Mouse (Mus musculus) limb, embryonic 13.5 days (tissue): ENCODE data around the gene Lrrc32. TPM values are rescaled to one million over a fixed set of nuclear protein-coding genes. Genes with fewer than 3 reads are reported as not detected.

ENCODE experiments used
- ATAC-seq: fragments of 200-750 bp; cut with Nextera tagmentation; 2 replicates; pipeline ENCODE4 v1.8.0; 2017; ENCODE audit warnings: low read depth, moderate number of reproducible peaks, moderate TSS enrichment; ENCODE audit not compliant: low FRiP score
- H3K27ac ChIP-seq: fragments of 300-500 bp; sonication (generic); 2 replicates; pipeline ENCODE4 v1.5.1; 2015; ENCODE audit warnings: inconsistent platforms, mild to moderate bottlenecking, moderate library complexity
- H3K27me3 ChIP-seq: fragments of 300-500 bp; sonication (generic); 2 replicates; pipeline ENCODE4 v1.6.1; 2015; ENCODE audit warnings: mild to moderate bottlenecking, inconsistent platforms
- H3K36me3 ChIP-seq: fragments of 300-500 bp; sonication (generic); 2 replicates; pipeline ENCODE4 v1.6.1; 2015; ENCODE audit warnings: inconsistent platforms, mild to moderate bottlenecking, moderate library complexity
- H3K4me1 ChIP-seq: fragments of 300-500 bp; sonication (generic); 2 replicates; pipeline ENCODE4 v1.6.1; 2015; ENCODE audit warnings: inconsistent platforms
- H3K4me2 ChIP-seq: fragments of 300-500 bp; sonication (generic); replicated peaks from 2 replicates; pipeline ENCODE4 v1.6.1; 2015; ENCODE audit warnings: inconsistent platforms, mild to moderate bottlenecking, moderate library complexity
- H3K4me3 ChIP-seq: fragments of 300-500 bp; sonication (generic); 2 replicates; pipeline ENCODE4 v1.5.1; 2015; ENCODE audit warnings: moderate library complexity, mild to moderate bottlenecking, inconsistent platforms
- H3K9ac ChIP-seq: fragments of 300-500 bp; sonication (generic); 2 replicates; pipeline ENCODE4 v1.6.1; 2015; ENCODE audit warnings: mild to moderate bottlenecking, inconsistent platforms
- H3K9me3 ChIP-seq: fragments of 300-500 bp; sonication (generic); 2 replicates; pipeline ENCODE4 v1.6.1; 2016; ENCODE audit warnings: inconsistent platforms
- WGBS: fragments of 180-500 bp; shearing (Covaris S2); methylation state at CpG from one replicate; pipeline ENCODE4 v1.1.7; 2015; 5-methylcytosine and 5-hydroxymethylcytosine counted together
- polyA plus RNA-seq: library from polyadenylated mRNA; unstranded; fragments of >200 nt; fragmentation: Nextera tagmentation; extraction: Ambion mirVana; gene quantifications from 2 replicates; pipeline ENCODE4 v1.2.1, GENCODE M21; 2015

Gene Lrrc32
- polyA plus RNA-seq, 1 experiment from 2014 or later = 7.0 TPM

DNA sequence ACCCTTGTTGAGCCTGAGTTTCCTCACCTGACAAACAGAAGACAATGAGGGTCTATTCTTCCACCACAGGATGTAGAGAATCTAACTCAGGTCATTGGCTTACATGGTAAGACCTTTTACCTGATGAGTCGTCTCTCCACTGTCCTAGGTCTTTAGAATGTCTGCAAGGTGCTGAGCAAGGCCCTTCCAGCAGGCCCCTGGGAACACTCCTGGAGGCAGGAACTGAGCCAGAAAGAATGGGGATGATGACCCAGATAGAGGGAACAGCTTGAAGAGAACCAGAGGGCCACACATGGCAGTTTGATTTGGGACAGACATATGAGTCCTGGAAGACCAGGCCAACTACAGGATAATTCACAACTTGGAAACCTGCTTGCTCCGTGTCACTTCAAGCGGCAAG, 53.2 kb downstream of the Lrrc32 start:
- Histone ChIP-seq H3K27me3 (no peaks in the 10 kb centered on the region), H3K9me3 (no peaks in the 10 kb centered on the region), H3K27ac (no peak overlapping the region), H3K36me3 (no peaks in the 10 kb centered on the region), H3K4me3 (no peak overlapping the region), H3K4me1 (peaks cover 38% of the 10 kb centered on the region), H3K4me2 (no peak overlapping the region), H3K9ac (no peak overlapping the region)
- WGBS = 91% methylated on average over 3 of the region's 3 CpGs
- no peak for ATAC-seq

DNA sequence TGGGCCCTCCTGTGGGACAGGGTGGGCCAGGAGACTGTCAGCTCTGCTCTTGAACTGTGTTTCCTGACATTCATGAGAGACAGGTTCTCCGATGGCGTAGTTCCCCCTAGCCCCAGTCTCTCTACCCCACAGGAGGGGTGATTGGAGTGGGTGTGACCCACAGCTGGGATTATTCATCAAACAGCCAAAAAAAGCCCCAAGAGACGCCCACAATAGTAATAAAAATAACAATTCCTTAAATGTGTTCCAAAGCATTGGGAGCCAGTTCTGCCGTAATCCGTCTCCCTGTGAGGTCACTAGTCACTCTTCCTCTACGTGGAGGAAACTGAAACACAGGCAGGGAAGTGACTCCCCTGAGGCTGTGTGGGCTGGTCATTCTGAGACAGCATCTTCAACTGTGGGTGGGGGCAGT, 53.7 kb downstream of the Lrrc32 start:
- no peak overlapping the region for H3K9ac ChIP-seq
- H3K36me3 ChIP-seq = no peaks in the 10 kb centered on the region
- no peak for ATAC-seq
- H3K9me3 ChIP-seq = no peaks in the 10 kb centered on the region
- 40% methylated on average over 6 of the region's 6 CpGs for WGBS
- peaks cover 33% of the 10 kb centered on the region for H3K4me1 ChIP-seq
- H3K4me3 ChIP-seq = no peak overlapping the region
- H3K27ac ChIP-seq = no peak overlapping the region
- H3K4me2 ChIP-seq = no peak overlapping the region
- H3K27me3 ChIP-seq = no peaks in the 10 kb centered on the region

DNA sequence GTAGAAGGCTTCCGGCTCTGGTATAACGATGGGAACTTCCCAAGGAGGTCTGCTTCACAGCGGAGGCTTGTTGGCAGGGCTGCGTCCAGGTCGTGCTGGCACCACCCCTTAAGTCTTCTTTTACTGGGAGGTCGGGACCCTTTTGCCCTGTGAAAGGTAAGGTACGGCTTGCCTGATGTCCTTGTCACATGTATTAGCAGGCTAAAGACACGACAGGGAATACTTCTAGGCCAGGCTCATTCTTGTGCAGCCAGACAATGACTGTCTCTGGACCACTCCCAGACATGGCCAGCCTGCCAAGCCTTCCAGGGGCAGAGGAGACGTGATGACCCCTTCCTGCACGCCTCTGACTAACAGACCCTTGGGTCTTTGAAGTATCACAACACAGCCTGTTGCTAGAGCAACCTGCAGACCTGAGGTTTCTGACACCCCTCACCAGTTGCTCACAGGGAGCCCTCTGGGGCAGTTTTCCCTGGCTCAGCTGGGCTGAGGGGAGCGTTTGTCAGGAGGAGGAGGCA, 54.8 kb downstream of the Lrrc32 start:
- Histone ChIP-seq H3K4me1 (peaks cover 27% of the 10 kb centered on the region), H3K9me3 (no peaks in the 10 kb centered on the region), H3K27ac (no peak overlapping the region), H3K36me3 (no peaks in the 10 kb centered on the region), H3K4me3 (no peak overlapping the region), H3K9ac (no peak overlapping the region), H3K4me2 (no peak overlapping the region), H3K27me3 (no peaks in the 10 kb centered on the region)
- ATAC-seq = no peak
- 36% methylated on average over 11 of the region's 11 CpGs for WGBS

DNA sequence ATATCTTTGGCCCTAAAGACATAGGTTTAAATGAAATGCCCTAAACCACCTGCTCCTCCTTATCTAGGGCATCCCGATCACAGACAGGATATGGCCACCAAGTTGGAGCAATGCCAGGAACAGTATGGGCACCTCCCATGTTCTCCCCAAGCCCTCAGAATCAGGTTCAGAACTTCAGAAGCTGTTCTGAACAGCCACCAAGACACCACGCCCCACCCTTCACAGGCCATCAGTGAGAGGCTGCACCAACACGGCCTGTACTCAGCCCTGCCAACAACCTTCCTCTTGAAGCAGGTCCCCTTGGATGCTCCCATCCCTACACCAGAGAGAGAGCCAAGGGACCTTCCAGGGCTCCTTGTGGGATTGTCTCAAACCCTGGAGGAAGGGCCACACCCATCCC, 55.5 kb downstream of the Lrrc32 start:
- H3K27ac ChIP-seq = no peak overlapping the region
- 63% methylated on average over 3 of the region's 3 CpGs for WGBS

DNA sequence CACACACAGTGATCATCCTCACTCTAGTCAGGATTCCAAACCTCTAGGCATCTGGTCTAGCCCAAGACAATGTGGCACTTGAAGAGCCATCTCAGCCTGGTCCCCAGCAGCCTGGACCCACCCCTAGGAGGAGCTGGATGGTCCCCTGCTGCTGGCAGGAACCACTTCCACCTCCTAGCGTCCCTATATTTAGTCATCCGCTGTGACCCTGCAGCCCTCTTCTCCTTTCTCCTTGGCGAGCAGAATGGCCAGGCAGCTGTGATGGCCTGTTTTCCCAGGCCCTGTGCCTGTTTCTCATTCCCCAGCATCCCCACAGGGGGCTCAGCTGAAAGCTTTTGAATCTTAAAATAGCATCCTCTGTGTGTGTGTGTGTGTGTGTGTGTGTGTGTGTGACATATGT, 59.8 kb downstream of the Lrrc32 start:
- H3K27ac ChIP-seq = no peak overlapping the region
- H3K9ac ChIP-seq = no peak overlapping the region
- H3K4me2 ChIP-seq = no peak overlapping the region
- no peak overlapping the region for H3K4me3 ChIP-seq
- no peak for ATAC-seq
- no peaks in the 10 kb centered on the region for H3K36me3 ChIP-seq
- H3K4me1 ChIP-seq = peaks cover 13% of the 10 kb centered on the region
- H3K27me3 ChIP-seq = no peaks in the 10 kb centered on the region
- 22% methylated on average over 3 of the region's 3 CpGs for WGBS
- no peaks in the 10 kb centered on the region for H3K9me3 ChIP-seq

More for the DNA sequence above, 55.5 kb downstream of the Lrrc32 start:
- no peak overlapping the region for H3K4me3 ChIP-seq
- H3K4me2 ChIP-seq = no peak overlapping the region
- peaks cover 27% of the 10 kb centered on the region for H3K4me1 ChIP-seq
- H3K36me3 ChIP-seq = no peaks in the 10 kb centered on the region
- H3K9me3 ChIP-seq = no peaks in the 10 kb centered on the region
- H3K27me3 ChIP-seq = no peaks in the 10 kb centered on the region
- H3K9ac ChIP-seq = no peak overlapping the region
- ATAC-seq = no peak

DNA sequence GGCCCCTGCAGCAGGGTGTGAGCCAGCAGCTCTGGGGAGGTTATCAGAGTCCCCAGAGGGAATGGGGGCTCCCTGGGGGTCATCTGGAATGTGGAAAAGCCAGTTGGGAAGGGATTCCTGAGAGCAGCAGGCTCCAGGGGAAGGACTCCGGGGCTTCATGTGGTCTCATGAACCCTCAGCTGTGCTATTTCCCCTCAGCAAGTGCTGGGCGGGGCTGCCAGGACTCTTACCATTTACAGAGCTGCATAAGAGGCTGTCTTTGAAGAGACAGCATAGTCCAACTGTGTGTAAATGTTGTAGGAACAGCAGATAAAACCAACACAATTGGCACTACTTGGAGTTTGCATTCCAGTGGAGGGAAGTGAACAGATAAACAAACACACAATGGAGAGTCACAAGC, 61.5 kb downstream of the Lrrc32 start:
- 0 out of 2 replicates have a peak, but pooled peaks cover 6% of the 10 kb centered on the region for H3K4me1 ChIP-seq
- H3K9me3 ChIP-seq = no peaks in the 10 kb centered on the region
- H3K4me2 ChIP-seq = no peak overlapping the region
- H3K27ac ChIP-seq = no peak overlapping the region
- no peak for ATAC-seq
- H3K27me3 ChIP-seq = no peaks in the 10 kb centered on the region
- 38% methylated on average over 2 of the region's 2 CpGs for WGBS
- no peak overlapping the region for H3K9ac ChIP-seq
- H3K4me3 ChIP-seq = no peak overlapping the region
- H3K36me3 ChIP-seq = no peaks in the 10 kb centered on the region

DNA sequence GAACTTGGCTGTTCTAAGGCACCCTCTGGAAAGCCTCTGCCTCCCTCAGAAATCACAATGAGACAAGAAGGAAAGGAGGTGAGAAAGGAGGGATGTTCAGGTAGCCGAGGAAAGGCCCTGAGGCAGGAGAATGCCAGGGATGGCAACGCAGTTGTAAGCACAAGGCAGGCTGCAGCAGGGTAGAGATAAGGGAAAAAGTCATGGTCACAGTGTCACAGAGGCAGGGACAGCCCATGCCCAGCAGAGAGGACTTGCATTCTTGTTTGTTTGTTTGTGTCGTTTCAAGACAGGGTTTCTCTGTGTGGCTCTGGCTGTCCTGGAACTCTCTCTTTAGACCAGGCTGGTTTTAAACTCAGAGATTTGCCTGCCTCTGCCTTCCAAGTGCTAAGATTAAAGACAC, 62.0 kb downstream of the Lrrc32 start:
- Histone ChIP-seq H3K9me3 (no peaks in the 10 kb centered on the region), H3K4me3 (no peak overlapping the region), H3K9ac (no peak overlapping the region), H3K27me3 (no peaks in the 10 kb centered on the region), H3K4me1 (0 out of 2 replicates have a peak, but pooled peaks cover 6% of the 10 kb centered on the region), H3K27ac (no peak overlapping the region), H3K4me2 (no peak overlapping the region), H3K36me3 (no peaks in the 10 kb centered on the region)
- ATAC-seq = no peak
- 65% methylated on average over 3 of the region's 3 CpGs for WGBS

Other genes starting within 250 kb of the Lrrc32 start
- gene Acer3, start 168.1 kb upstream of the Lrrc32 start, polyA plus RNA-seq = 33.7 and 34.7 TPM in 2 replicates
- 22.4 and 23.1 TPM in 2 replicates for gene Tsku, start 128.0 kb upstream of the Lrrc32 start, polyA plus RNA-seq
- gene Gucy2d, start 48.9 kb upstream of the Lrrc32 start, polyA plus RNA-seq = not detected in 2 replicates
- 27.6 and 33.1 TPM in 2 replicates for gene Emsy, start 167.5 kb downstream of the Lrrc32 start, polyA plus RNA-seq
- gene Thap12, start 213.8 kb downstream of the Lrrc32 start, polyA plus RNA-seq = 69.9 and 73.9 TPM in 2 replicates